Mouse (Mus musculus): ENCODE data around the gene Fmo5. TPM values are rescaled to one million over a fixed set of nuclear protein-coding genes. Genes with fewer than 3 reads are reported as not detected.

Fmo5 gene
- polyA plus RNA-seq, 1 experiment from 2014 or later: 0.94 TPM

DNA sequence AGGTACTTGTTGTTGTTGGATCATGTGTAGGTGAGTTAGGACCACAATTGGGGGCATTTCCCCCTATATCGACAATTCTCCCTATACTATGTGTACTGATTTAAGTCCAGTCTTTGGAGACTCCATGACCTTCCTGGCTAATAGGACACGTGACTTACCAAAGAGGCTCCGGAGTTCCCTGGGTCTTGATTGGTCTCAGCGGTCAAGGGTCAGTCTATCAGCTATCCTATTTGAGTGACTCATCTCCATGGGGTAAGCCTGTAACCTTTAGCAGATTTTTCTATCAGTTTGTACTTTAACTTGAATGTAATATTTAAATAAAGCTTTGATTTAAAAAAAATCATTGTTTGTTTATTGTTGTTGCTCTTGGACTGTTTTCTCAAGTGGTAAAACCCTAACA, 7.9 kb upstream of the Fmo5 start:
- no peak overlapping the region for H3K27ac ChIP-seq (ENCODE audit: low read depth, low read length)
- no peak overlapping the region for H3K4me3 ChIP-seq (ENCODE audit: low read depth, low read length)
- H3K4me1 ChIP-seq (ENCODE audit: control insufficient read depth, insufficient read depth, low read length): no peaks in the 10 kb centered on the region
- no peak overlapping the region for H3K4me2 ChIP-seq (ENCODE audit: low read depth)
- ATAC-seq (ENCODE audit: insufficient read depth, low FRiP score, low TSS enrichment) (no peak), DNase-seq (ENCODE audit: low spot score) (no peak)
- H3K27me3 ChIP-seq (ENCODE audit: control insufficient read depth, insufficient read depth, low read length): no peaks in the 10 kb centered on the region
- no peaks in the 10 kb centered on the region for H3K36me3 ChIP-seq (ENCODE audit: control insufficient read depth, insufficient read depth, low read length)
- H3K9me3 ChIP-seq (ENCODE audit: control insufficient read depth, low read length): no peaks in the 10 kb centered on the region
- no peak overlapping the region for H3K9ac ChIP-seq (ENCODE audit: low read length)
- WGBS: 93% methylated on average over 4 of the region's 4 CpGs

DNA sequence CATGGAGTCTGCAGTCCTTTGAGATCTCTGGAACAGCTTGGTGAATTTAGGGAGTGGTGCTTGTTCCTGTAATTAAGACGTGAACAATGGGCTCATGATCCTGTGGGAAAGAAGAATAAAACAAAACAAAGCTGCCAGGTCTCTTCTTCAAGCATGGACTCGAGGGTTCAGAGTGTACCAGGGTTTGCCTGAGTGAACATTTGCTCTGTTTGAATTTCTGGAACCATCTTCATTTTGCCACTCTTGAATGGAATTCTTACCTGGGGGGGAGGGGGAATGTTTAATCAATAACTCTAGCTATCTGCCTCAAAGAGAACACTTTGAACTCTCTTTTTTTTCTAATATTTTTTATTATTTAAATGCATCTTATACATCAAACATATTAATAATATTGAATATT, 4.0 kb upstream of the Fmo5 start:
- H3K36me3 ChIP-seq (ENCODE audit: control insufficient read depth, insufficient read depth, low read length): no peaks in the 10 kb centered on the region
- peaks cover 3% of the 10 kb centered on the region; the same call in 1 of the 2 replicates for H3K4me1 ChIP-seq (ENCODE audit: control insufficient read depth, insufficient read depth, low read length)
- H3K4me2 ChIP-seq (ENCODE audit: low read depth): no peak overlapping the region
- DNase-seq (ENCODE audit: low spot score) (no peak), ATAC-seq (ENCODE audit: insufficient read depth, low FRiP score, low TSS enrichment) (no peak)
- H3K4me3 ChIP-seq (ENCODE audit: low read depth, low read length): no peak overlapping the region
- no peaks in the 10 kb centered on the region for H3K27me3 ChIP-seq (ENCODE audit: control insufficient read depth, insufficient read depth, low read length)
- H3K9me3 ChIP-seq (ENCODE audit: control insufficient read depth, low read length): no peaks in the 10 kb centered on the region
- no peak overlapping the region for H3K27ac ChIP-seq (ENCODE audit: low read depth, low read length)
- no peak overlapping the region for H3K9ac ChIP-seq (ENCODE audit: low read length)
- 50% methylated on average over 2 of the region's 2 CpGs for WGBS

DNA sequence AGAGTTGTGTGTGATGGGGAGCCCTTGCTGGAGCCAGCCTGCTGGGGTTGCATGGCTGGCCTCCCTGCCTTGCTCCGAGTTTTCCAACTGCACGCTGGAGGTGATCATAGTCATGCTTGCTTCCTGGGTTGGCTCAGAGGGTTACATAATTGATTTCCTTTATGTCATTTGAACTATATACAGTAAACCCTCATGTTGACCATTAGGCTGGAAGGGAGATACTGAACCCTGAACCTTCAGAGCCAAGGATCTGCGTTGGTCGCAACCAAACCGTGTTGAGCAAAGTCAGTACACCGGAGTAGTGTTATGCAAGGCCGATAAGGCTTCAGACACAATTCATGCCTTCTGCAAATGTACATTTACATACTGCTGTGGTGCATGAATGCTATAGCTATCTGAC, 711 bp upstream of the Fmo5 start:
- WGBS: 78% methylated on average over 7 of the region's 7 CpGs
- no peak overlapping the region for H3K4me3 ChIP-seq (ENCODE audit: low read depth, low read length)

DNA sequence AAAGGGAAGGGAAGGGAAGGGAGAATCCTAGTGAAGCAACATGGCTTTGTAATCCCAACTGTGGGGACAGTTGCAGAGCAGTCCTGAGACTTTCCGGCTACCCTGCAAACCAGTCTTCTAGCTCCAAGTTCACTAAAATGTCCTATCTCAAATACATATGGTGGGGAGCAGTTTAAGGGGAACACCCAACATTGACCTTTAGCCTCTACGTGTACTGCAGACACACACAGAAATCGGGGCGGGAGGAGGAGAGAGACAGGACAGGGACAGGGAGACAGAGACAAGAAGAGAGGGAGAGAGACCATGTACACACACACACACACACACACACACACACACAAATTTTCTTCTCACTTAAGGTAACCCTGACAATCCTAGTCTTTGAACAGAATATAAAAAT, 1.3 kb downstream of the Fmo5 start:
- Histone ChIP-seq H3K4me3 (ENCODE audit: low read depth, low read length) (no peak overlapping the region), H3K27ac (ENCODE audit: low read depth, low read length) (no peak overlapping the region), H3K4me1 (ENCODE audit: control insufficient read depth, insufficient read depth, low read length) (peaks cover 3% of the 10 kb centered on the region; the same call in 1 of the 2 replicates), H3K27me3 (ENCODE audit: control insufficient read depth, insufficient read depth, low read length) (no peaks in the 10 kb centered on the region), H3K4me2 (ENCODE audit: low read depth) (no peak overlapping the region), H3K36me3 (ENCODE audit: control insufficient read depth, insufficient read depth, low read length) (no peaks in the 10 kb centered on the region), H3K9ac (ENCODE audit: low read length) (no peak overlapping the region), H3K9me3 (ENCODE audit: control insufficient read depth, low read length) (no peaks in the 10 kb centered on the region)
- ATAC-seq (ENCODE audit: insufficient read depth, low FRiP score, low TSS enrichment): no peak
- DNase-seq (ENCODE audit: low spot score): no peak
- WGBS: 90% methylated on average over 4 of the region's 4 CpGs

More for the DNA sequence above, 711 bp upstream of the Fmo5 start:
- Histone ChIP-seq H3K27ac (ENCODE audit: low read depth, low read length) (no peak overlapping the region), H3K9ac (ENCODE audit: low read length) (no peak overlapping the region), H3K27me3 (ENCODE audit: control insufficient read depth, insufficient read depth, low read length) (no peaks in the 10 kb centered on the region), H3K4me2 (ENCODE audit: low read depth) (no peak overlapping the region; the same call in 1 of the 2 replicates), H3K9me3 (ENCODE audit: control insufficient read depth, low read length) (no peaks in the 10 kb centered on the region), H3K36me3 (ENCODE audit: control insufficient read depth, insufficient read depth, low read length) (no peaks in the 10 kb centered on the region), H3K4me1 (ENCODE audit: control insufficient read depth, insufficient read depth, low read length) (peaks cover 3% of the 10 kb centered on the region; the same call in 1 of the 2 replicates)
- DNase-seq (ENCODE audit: low spot score) (no peak), ATAC-seq (ENCODE audit: insufficient read depth, low FRiP score, low TSS enrichment) (no peak)

DNA sequence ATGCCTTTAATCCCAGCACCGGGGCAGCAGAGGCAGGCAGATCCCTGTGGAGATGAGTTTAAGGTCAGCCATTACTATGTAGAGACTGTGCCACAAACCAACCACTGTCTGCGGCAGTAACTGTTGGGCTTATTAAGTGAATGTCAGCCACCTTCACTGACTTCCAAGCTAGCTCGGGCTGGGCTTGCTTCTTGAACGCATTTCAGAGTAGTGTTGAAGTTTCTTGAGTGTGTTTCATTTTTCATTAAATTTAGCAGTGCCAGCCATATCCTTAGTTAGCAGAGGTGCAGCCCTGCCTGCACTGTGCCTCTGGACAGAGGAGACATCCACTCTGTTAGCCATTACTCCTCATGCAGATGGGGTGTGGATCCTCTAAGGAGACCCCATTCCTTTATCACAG, 2.1 kb downstream of the Fmo5 start:
- no peak for ATAC-seq (ENCODE audit: insufficient read depth, low FRiP score, low TSS enrichment)
- Histone ChIP-seq H3K36me3 (ENCODE audit: control insufficient read depth, insufficient read depth, low read length) (no peaks in the 10 kb centered on the region), H3K9me3 (ENCODE audit: control insufficient read depth, low read length) (no peaks in the 10 kb centered on the region), H3K27ac (ENCODE audit: low read depth, low read length) (no peak overlapping the region), H3K9ac (ENCODE audit: low read length) (no peak overlapping the region), H3K4me3 (ENCODE audit: low read depth, low read length) (no peak overlapping the region), H3K4me2 (ENCODE audit: low read depth) (no peak overlapping the region), H3K4me1 (ENCODE audit: control insufficient read depth, insufficient read depth, low read length) (peaks cover 3% of the 10 kb centered on the region; the same call in 1 of the 2 replicates), H3K27me3 (ENCODE audit: control insufficient read depth, insufficient read depth, low read length) (no peaks in the 10 kb centered on the region)
- no peak for DNase-seq (ENCODE audit: low spot score)
- WGBS: 90% methylated on average over 4 of the region's 4 CpGs

DNA sequence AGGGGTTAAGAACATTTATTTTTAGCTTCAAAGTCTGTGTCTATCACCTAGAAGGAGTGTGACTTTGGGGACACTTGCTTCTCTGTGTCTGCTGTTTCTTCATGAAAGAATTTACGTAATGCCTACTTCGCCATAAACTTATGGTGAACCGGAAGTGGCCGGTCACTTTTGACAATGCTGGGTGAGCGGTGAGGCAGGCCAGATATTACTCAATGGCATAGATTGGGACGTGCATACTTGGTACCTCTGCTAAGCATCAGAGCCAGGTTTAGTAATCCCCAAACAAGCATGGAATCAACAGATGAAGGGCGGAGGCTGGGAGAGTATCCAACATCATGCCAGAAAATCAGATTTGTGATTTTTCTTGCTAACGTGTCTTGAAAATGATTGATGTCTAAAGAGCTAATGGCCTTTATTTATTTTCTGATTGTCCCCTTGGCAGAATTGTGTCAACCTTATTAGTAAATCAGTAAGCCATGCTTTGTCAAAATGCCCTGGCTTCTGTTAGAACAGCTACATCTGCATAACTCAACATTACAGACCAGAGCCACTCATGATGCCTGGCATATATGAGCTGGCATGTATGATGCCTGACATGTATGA, 2.8 kb downstream of the Fmo5 start:
- 89% methylated on average over 8 of the region's 8 CpGs for WGBS
- H3K27ac ChIP-seq (ENCODE audit: low read depth, low read length): no peak overlapping the region
- peaks cover 3% of the 10 kb centered on the region; the same call in 1 of the 2 replicates for H3K4me1 ChIP-seq (ENCODE audit: control insufficient read depth, insufficient read depth, low read length)
- DNase-seq (ENCODE audit: low spot score) (no peak), ATAC-seq (ENCODE audit: insufficient read depth, low FRiP score, low TSS enrichment) (no peak)
- H3K4me3 ChIP-seq (ENCODE audit: low read depth, low read length): no peak overlapping the region
- no peak overlapping the region for H3K9ac ChIP-seq (ENCODE audit: low read length)
- H3K9me3 ChIP-seq (ENCODE audit: control insufficient read depth, low read length): no peaks in the 10 kb centered on the region
- no peak overlapping the region for H3K4me2 ChIP-seq (ENCODE audit: low read depth)
- no peaks in the 10 kb centered on the region for H3K36me3 ChIP-seq (ENCODE audit: control insufficient read depth, insufficient read depth, low read length)
- no peaks in the 10 kb centered on the region for H3K27me3 ChIP-seq (ENCODE audit: control insufficient read depth, insufficient read depth, low read length)

DNA sequence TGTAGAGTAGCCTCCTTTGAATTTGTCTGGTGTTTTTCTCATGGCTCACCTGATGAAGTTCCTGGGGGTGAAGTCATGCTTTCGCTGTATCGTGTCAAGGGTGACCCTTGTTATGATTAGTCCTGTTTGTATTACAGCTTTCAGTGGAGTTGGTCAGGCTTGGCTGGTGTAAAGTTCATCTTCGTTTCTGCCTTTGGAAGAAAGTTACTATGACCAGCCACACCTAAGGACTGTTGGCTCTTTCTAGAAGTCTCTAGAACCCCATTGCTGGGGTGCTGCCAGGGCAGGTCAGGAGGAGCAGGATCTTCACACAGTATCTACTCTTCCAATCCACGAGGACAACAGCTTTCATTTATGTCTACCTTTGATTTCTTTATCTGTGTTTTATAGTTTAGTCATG, 4.9 kb downstream of the Fmo5 start:
- H3K27me3 ChIP-seq (ENCODE audit: control insufficient read depth, insufficient read depth, low read length): no peaks in the 10 kb centered on the region
- 81% methylated on average over 4 of the region's 4 CpGs for WGBS

DNA sequence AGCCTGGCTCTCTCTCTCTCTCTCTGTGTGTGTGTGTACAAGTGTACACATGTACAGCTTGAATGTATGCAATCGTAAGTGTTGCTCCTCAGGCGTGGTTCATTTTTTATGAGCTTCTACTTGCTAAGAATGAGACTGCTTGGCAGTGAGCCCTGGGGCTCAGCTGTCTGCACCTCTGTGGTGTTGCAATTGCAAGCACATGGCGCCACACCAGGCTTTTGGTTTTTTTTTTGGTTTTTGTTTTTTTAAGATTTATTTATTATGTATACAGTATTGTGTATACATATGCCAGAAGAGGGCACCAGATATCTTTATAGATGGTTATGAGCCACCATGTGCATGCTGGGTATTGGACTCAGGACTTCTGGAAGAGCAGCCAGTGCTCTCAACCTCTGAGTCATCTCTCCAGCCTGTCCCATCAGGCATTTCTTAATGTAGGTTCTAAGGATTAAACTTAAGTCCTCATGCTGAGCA, 5.7 kb downstream of the Fmo5 start:
- H3K4me2 ChIP-seq (ENCODE audit: low read depth): no peak overlapping the region
- DNase-seq (ENCODE audit: low spot score): no peak
- no peak overlapping the region for H3K27ac ChIP-seq (ENCODE audit: low read depth, low read length)
- 88% methylated on average over 3 of the region's 3 CpGs for WGBS
- no peak for ATAC-seq (ENCODE audit: insufficient read depth, low FRiP score, low TSS enrichment)
- no peak overlapping the region for H3K9ac ChIP-seq (ENCODE audit: low read length)
- no peak overlapping the region for H3K4me3 ChIP-seq (ENCODE audit: low read depth, low read length)
- H3K27me3 ChIP-seq (ENCODE audit: control insufficient read depth, insufficient read depth, low read length): no peaks in the 10 kb centered on the region
- no peaks in the 10 kb centered on the region for H3K9me3 ChIP-seq (ENCODE audit: control insufficient read depth, low read length)
- no peaks in the 10 kb centered on the region for H3K4me1 ChIP-seq (ENCODE audit: control insufficient read depth, insufficient read depth, low read length)
- H3K36me3 ChIP-seq (ENCODE audit: control insufficient read depth, insufficient read depth, low read length): no peaks in the 10 kb centered on the region

More for the DNA sequence above, 4.9 kb downstream of the Fmo5 start:
- ATAC-seq (ENCODE audit: insufficient read depth, low FRiP score, low TSS enrichment): no peak
- H3K4me1 ChIP-seq (ENCODE audit: control insufficient read depth, insufficient read depth, low read length): peaks cover 3% of the 10 kb centered on the region; the same call in 1 of the 2 replicates
- DNase-seq (ENCODE audit: low spot score): no peak
- H3K9ac ChIP-seq (ENCODE audit: low read length): no peak overlapping the region
- H3K9me3 ChIP-seq (ENCODE audit: control insufficient read depth, low read length): no peaks in the 10 kb centered on the region
- H3K27ac ChIP-seq (ENCODE audit: low read depth, low read length): no peak overlapping the region
- no peaks in the 10 kb centered on the region for H3K36me3 ChIP-seq (ENCODE audit: control insufficient read depth, insufficient read depth, low read length)
- no peak overlapping the region for H3K4me3 ChIP-seq (ENCODE audit: low read depth, low read length)
- H3K4me2 ChIP-seq (ENCODE audit: low read depth): no peak overlapping the region

DNA sequence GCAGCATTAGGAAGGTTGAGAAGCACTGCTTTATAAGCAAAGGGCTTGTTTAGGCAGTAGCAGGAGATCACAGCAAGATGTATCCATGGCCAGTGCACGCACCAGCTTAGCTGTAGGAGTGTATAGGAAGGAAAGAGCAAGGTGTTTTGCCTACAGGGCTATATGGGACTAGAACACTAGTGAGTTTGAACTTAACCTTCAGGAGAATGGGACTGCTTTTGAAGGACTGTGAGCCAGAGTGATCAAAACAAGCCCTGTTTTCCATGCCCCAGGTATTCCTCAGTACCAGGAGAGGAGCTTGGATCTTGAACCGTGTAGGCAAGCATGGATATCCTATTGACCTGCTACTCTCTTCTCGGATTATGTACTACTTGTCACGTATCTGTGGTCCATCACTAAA, 12.8 kb downstream of the Fmo5 start:
- no peak overlapping the region for H3K27ac ChIP-seq (ENCODE audit: low read depth, low read length)
- no peaks in the 10 kb centered on the region for H3K9me3 ChIP-seq (ENCODE audit: control insufficient read depth, low read length)
- H3K36me3 ChIP-seq (ENCODE audit: control insufficient read depth, insufficient read depth, low read length): no peaks in the 10 kb centered on the region
- no peak overlapping the region for H3K4me2 ChIP-seq (ENCODE audit: low read depth)
- ATAC-seq (ENCODE audit: insufficient read depth, low FRiP score, low TSS enrichment): no peak
- DNase-seq (ENCODE audit: low spot score): no peak
- H3K9ac ChIP-seq (ENCODE audit: low read length): no peak overlapping the region
- H3K4me1 ChIP-seq (ENCODE audit: control insufficient read depth, insufficient read depth, low read length): no peaks in the 10 kb centered on the region
- no peak overlapping the region for H3K4me3 ChIP-seq (ENCODE audit: low read depth, low read length)
- 90% methylated on average over 4 of the region's 4 CpGs for WGBS
- no peaks in the 10 kb centered on the region for H3K27me3 ChIP-seq (ENCODE audit: control insufficient read depth, insufficient read depth, low read length)
